Mouse (Mus musculus) heart, adult 8-10 months (tissue): ENCODE data around the gene Map7d2. TPM values are rescaled to one million over a fixed set of nuclear protein-coding genes. Genes with fewer than 3 reads are reported as not detected.
A peak's percentile ranks its signal among the peaks of the same experiment; 100 is the strongest.
"Not testable (repeated sequence)": the region's sequence is repeated elsewhere in the genome, so short reads cannot be mapped to it uniquely, and the experiment has no call there.

Experiments
- DNase-seq: peaks from one replicate; pipeline ENCODE4 v3.0.0; 2022; ENCODE audit warnings: low spot score
- total RNA-seq, 4 experiments: library from RNA; stranded (reverse); gene quantifications; 2 replicates each; pipeline ENCODE4 v1.2.4; 2022

Map7d2 gene
- total RNA-seq = under 1 TPM; 0.37 to 0.66 (median 0.56) TPM

DNA sequence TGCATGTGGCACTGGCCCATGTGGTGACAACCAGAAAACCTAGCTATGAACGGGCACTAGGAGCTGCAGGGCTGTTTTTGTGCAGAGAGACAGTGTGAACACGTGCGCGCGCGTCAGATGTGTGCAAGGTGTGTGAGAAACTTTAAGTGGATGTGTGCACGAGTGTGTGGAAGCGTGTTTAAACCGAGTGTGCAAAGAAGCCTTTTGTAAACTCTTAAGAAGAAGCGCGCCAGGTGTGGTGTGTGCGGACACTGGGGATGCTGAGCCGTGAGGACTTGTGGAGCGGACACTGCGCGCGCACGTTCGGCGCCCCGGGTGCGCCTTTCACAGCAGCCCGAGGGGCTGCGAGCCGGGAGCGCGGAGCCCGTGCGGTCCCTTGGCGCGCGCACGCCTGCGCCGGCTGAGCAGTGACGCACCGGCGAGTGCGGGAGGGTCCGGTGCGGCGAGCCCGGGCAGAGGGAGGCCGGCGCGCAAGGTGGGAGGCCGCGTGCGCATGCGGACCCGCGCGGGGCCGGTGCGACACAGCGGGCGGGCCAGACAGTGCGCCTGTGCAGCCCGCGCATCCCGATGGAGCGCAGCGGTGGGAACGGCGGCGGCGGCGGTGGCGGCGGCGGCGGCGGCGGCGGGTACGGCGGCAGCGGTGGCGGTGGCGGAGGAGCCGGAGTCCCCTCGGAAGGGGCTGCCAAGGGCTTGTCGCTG is at the start of gene Map7d2:
Map7d2 (plus strand) TSS at position 443 of the 699 bp plus-strand sequence.
- DNase-seq = no peak

DNA sequence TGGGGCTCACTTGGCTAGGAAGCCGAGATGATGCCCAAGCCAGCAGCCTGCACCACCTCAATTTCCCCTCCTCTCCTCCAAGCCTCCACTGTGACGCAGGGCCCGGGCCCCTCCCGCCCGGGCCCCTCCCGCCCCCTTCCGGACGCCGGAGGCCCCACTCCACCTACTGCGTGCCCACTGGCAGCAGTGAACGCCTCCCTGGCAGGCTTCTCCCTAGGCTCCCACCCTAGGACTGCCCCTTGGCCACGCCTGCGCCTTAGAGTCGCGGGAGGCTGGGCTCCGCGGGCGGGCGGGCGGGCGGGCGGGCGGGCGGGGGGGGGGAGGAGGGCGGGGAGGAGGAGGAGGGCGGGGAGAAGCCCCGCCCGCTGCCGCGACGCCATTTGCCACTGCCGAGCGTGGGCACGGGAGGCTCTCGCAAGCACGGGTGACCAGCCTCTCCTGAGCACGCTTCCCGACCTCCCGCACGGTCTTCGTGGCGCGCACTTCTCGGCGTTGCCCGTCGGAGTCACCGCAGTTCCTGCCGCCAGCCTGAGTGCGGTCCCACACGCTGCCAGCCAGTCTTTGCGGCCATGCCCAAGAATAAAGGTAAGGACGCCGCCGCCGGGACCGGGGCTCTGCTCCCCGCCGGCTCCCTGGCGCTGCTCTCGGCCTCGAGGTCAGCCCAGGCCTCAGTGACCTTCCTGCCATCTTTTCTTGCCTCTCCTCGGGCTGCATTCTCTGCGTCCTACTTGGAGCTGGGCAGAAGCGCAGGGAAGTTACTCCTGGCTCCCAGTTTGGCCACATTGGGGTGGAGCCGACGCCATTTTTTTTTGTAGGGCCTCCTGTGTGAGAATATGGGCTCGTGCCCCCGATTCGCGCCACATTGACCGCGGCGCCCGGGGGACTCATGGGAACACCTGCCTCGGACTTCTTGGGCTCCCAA is 42.3 kb upstream of the Map7d2 start, which contains the start of gene Eif1ax:
Eif1ax (plus strand) TSS at position 348 of the 922 bp plus-strand sequence.
- DNase-seq = peak; percentile 68

DNA sequence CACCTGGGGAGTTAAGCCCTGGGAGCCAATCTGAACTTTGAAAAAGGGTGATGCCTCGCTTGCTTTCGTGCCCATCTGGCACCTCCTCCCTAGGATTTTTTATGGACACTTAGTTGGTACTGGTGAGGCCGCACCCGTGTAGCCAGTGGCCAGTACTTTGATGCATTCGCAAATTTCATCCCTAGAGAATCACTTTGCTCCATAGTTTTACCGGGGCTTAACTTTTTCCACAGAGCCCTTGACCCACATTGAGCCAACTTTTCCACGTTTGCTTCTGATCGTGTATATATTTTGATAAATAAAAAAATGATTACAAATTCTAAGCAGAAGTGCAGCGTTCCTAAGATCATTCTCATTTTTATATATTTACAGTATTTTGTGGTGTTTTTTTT is 41.6 kb upstream of the Map7d2 start:
- no peak for DNase-seq

DNA sequence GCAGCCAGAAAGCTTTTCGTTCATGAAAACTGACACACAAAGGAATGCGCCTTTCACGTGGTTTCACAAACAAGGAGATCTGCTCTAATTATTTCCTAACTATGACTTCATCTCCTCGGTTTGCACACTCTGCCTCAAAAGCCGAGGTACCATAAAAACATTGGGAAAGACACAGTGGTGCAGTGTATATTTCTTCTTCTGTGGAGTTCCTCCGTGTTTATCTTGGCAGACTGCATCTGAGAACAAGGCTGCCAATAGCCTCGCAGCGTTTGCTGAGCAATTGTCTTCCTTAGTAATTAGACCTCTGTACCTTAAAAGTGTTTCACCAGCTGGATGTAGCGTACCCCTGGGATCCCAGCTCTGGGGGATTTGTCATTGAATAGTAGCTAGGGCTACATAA is 27.3 kb upstream of the Map7d2 start:
- DNase-seq = no peak

DNA sequence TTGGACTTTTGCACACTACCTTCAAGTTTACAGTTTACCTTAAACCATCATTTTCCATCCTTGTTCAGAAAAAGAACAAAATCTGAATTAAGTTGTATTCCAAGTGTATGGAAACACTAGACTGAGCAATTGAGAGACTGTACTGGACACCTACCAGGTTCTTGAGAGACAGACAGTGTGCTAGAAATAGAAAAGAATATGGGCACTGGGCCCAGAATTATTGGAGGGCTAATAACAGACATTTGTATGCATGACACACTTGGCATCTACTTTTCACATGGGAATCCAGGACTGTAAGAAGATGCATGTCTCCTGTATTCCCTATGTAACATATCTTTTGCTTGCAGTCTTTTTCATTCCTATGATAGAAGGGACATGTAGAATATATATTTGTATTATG is 25.4 kb upstream of the Map7d2 start:
- DNase-seq = peak; percentile 35

DNA sequence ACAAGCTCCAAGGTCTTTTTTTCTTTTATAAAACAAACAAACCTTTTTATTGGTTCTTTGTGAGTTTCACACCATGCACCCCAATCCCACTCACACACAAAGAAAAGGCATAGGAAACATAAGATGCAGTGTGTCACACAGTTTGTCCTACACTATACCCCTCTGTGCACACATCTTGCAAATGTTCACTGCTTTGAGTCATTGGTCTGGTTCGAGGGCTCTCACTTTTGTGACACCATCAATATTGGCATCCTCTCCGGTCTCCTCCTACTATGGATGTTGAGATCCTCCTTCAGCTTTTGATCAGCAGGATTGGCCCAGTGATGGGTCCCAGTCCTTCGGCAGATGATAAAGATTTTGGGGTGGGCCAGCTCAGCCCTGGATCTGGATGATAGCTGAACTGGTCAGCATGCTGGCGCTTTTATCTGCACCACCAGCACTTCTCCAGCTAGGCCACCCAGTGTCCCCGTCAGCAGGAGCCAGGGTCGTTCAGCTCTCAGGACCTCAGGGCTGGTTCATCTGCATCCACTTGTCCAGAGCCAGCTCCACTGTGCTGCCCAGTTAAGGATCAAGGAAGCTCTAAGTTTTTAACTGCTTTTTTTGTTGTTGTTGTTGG is 23.9 kb upstream of the Map7d2 start:
- no peak for DNase-seq

DNA sequence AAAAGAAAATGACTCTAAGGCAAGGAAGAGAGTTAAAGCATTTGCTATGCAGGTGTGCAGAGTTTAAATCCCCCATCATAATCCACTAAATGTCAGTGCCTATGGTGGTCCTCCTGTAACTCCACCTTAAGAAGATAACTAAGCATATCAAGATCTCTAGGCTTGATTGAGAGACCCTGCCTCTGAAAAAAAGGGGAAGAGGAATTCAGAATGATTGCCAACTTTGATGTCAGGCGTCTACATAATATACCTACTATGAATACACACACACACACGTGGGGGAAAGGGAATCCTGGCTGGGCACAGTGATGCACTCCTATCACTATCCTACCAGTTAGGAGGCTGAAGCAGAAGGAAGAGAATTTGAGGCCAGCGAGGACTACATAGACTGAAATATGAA is 23.1 kb upstream of the Map7d2 start:
- no peak for DNase-seq

DNA sequence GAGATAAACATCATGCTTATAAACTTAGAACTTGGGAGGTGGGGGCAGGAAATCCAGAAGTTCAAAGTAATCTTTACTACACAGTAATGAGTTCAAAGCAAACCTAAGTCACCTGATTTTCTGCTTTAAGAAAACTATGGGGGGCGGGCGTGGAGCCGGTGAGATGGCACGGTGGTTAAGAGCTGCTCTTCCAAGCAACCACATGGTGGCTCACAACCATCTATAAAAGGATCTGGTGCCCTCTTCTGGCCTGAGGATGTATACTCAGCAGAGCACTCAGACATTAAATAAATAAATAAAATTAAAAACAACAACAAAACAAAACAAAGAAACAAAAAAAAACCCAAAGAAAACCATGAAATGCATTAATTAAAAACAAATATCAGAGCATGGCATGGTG is 5.1 kb upstream of the Map7d2 start:
- peak; percentile 3 for DNase-seq

DNA sequence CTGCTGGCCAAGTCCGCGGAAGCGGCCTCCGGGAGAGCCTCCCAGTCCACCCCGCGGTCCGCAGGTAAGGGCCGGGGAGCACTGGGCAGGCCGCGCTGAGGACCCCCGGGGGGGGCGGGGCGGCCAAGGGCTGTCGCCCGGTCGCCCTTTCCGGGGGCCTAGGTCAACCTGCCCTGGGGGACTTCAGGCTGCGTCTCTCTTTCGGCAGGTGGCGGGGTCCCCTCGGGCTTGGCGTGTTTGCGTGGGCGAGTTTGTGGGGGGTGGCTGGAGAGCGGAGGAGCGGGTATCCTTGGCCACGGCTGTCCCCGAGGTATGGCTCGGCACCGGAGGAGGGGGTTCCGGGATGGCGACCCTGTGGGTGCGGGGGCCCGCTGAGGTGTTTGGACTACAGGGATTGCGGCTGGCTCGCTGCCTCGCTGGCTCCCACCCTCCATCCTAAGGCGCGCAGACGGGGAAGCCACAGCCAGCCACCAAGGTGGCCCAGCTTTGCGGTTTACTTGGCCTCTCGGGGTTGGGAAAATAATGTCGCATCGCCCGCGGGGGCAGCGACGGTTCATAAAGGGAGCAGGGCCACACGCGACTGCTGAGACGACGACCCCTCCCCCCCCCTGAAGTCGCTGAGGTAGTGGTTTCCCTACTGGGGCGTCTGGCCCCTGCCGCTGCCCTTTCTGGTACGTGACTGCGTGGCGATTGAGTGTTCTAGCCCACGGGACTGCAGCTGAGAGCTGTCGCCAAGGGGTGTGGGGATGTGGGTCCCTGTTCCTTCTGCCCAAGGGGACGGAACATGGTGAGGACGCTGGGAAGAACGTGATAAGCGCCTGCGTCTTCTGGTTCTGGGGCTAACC is 679 bp downstream of the Map7d2 start:
- no peak for DNase-seq

DNA sequence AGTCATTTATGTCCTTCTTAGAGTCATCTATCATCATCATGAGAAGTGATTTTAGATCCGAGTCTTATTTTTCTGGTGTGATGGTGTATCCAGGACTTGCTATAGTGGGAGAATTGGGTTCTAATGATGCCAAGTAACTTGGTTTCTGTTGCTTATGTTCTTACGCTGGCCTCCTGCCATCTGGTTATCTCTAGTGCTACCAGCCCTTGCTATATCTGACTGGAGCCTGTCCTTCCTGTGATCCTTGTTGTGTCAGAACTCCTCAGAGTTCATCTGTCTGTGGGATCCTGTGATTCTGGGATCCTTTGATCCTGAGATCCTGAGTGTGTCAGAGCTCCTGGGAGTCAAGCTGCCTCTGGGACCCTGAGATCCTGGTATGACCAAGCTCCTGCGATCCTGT is 16.1 kb downstream of the Map7d2 start:
- DNase-seq = not testable (repeated sequence)

DNA sequence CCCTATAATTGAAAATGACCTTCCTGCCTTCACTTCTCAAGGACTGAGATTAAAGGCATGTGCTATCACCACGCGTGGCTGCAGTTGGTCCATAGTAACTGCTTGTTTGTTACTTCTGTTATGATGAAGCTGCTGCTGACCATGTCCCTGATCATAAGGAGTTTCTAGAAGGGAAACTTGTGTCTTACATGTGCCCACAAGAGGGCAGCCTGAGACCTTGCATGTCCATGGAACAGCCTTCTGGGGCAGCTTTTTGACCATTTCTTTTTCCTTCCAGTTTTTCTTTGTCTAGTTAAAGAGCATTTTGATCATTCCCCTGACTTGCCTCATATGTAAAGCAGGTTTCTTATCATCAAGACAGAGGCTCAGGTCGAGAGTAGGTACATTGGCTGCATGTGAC is 27.8 kb downstream of the Map7d2 start:
- peak; percentile 1 for DNase-seq

DNA sequence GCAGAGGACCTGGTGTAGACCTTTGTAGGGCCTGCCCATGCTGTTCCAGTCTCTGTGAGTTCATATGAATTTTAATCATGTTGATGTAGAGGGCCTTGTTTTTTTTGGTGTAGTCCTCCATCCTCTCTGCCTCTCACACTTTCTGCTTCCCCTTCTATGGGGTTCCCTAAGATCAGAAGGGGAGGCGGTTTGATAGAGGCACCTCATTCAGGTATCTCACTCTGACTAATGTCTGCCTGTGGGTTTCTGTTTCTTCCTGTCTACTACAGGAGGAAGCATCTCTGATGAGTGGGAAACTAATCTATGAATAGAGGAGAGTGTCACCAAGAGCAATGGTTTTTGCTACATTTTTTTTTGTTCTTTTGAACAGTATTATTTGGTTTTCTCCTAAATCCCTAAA is 32.8 kb downstream of the Map7d2 start:
- DNase-seq = no peak

DNA sequence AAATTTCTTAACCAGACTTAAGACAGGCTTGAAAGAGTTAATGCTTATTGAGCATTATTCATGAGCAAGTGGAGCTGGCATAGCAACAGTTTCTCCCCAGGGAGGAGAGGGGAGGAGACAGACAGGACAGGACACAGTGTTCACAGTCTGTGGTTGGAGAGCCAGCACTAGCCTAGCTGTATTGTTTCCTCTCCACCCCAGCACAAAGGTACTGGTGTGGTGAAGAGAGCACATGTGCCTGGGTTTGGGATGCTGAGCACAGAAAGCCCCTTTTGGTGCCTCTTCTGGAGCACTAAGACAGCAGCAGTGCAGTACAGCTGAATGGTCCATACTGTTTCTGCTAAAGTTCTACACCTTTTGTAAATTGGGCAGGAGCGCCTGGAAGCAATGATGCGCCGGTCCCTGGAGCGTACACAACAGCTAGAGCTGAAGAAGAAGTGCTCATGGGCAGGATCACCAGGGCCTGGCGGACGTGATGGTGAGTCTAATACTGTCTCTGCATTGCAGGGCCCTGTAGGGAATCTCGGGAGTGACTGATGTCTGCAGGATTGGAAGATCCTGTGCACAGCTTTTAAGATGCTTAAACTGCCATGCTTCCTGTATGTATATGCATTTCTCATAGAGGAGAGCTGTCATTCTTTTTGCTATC is 44.8 kb downstream of the Map7d2 start:
- peak; percentile 1 for DNase-seq

DNA sequence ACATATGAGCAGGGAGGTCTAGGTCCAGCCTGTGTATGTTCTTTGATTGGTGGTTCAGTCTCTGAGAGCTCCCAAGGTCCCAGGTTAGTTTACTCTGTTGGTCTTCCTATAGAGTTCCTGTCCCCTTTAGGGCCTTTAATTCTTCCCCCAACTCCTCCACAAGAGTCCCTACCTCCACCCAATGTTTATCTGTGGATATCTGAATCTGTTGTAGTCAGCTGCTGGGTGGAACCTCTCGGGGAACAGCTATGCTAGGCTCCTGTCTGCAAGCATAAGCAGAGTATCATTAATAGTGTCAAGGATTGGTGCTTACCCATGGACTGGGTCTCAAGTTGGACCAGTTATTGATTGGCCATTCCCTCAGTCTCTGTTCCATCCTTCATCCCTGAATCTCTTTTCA is 60.4 kb downstream of the Map7d2 start:
- no peak for DNase-seq

DNA sequence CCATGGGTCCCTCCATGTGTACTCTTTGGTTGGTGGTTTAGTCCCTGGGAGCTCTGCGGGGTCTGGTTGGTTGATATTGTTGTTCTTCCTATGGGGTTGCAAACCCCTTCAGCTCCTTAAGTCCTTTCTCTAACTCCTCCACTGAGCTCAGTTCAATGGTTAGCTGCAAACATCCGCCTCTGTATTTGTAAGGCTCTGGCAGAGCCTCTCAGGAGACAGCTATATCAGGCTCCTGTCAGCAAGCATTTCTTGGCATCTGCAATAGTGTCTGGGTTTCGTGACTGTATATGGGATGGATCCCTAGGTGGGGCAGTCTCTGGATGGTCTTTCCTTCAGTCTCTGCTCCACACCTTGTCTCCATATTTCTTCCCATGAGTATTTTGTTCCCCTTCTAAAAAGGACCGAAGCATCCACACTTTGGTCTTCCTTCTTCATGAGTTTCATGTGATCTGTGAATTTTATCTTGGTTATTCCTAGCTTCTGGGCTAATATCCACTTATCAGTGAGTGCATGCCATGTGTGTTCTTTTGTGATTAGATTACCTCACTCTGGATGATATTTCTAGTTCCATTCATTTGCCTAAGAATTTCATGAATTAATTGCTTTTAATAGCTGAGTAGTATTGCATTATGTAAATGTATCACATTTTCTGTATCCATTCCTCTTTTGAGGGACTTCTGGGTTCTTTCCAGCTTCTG is 64.0 kb downstream of the Map7d2 start:
- DNase-seq = not testable (repeated sequence)

DNA sequence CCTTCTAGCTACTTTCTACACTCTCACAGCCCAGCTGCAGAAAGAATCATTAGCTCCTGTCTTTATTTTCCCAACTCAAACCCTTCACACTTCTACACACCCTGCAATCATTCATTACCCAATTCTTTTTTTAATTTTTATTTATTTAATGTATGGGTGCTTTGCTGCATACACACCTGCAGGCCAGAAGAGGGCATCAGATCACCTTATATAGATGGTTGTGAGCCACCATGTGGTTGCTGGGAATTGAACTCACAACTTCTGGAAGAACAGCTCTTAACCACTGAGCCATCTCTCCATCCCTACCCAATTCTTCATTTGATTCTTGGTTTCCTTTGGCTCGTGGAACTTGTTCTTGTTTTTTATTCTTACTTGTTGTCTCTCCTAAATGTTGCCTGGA is 69.9 kb downstream of the Map7d2 start:
- DNase-seq = no peak

DNA sequence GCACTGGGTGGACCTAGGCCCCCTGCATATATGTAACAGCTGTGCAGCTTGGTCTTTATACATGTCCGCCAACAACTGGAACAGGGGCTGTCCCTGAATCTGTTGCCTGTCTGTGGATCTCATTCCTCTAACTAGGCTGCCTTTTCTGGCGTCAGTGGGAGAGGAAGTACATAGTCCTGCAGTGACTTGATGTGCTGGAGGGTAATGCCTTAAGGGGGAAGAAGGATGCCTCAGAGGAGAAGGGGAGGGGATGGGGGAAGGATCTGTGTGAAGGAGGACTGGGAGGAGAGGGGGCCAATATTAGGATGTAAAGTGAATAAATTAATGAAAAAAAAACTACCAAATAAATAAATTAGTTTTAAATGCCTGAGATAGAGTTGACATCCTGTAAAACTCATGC is 88.8 kb downstream of the Map7d2 start:
- no peak for DNase-seq

DNA sequence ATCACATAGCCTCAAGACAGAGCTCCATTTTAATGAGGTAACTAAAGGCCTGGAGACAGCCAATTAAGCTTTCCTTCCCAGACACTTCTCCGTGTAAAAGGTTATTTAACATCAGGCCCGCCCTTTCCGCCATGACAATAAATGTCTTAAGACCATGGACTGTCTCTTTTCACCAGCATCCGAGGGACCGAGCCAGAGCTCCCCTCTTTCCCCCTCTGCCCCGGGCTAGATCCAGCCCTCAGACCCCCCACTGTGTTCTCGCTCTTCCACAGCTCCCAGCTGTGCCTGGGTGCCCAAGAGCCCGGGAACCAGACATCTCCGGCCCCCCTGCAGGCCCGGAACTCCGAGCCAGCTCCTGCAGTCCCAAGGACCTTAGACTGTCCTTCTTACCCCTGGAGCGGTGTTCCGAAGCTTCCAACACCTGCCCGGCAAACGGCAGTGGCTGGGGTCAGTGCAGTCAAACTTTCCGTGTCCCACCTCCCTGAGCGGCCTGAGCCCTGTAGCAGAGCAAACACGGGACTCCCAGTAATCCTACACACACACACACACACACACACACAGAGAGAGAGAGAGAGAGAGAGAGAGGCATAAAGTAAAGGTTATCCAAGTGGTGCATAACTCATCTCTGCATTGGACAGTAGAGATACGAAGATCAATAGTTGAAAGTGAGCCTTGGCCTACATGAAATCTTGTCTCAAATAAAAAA is 94.1 kb downstream of the Map7d2 start:
- no peak for DNase-seq

DNA sequence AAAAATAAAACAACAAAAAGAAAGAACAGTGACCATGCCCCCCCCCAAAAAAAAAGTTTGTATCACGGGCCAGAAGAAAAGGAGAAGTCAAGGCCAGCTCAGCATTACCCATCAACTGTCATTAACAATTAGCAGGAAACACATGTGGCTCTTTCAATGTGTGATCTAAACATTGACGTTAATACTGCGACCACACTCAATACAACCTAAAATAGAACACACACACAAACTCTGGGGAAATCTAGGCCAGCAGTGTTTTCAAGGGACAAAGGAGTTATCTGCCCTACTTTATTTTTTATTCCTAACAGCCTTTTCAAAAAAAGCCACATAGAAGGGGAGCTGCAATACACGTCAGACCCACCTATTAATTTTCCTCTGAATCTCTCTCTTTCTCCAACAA is 94.7 kb downstream of the Map7d2 start:
- DNase-seq = no peak
